Mouse (Mus musculus) MEL-GATA-1-ER (cell line): ENCODE measurements around the gene Sepsecs.

Experiments
- DNase-seq: peaks from one replicate; pipeline ENCODE4 v3.0.0-alpha.2; 2012; ENCODE audit warnings: low read depth; ENCODE audit errors: extremely low read depth

The Sepsecs gene

GRCm38 (mm10) chr5:52643947-52644840 is 25.3 kb downstream of the Sepsecs start:
- DNase-seq, result no peak

- no peak for DNase-seq
Measured at GRCm38 (mm10) chr5:52641736-52642135, 27.8 kb downstream of the Sepsecs start.

- no peak for DNase-seq
Measured at GRCm38 (mm10) chr5:52638916-52639315, 30.6 kb downstream of the Sepsecs start.

- no peak for DNase-seq
Measured at GRCm38 (mm10) chr5:52638006-52638405, 31.5 kb downstream of the Sepsecs start.

GRCm38 (mm10) chr5:52636923-52637322 is 32.6 kb downstream of the Sepsecs start:
- no peak for DNase-seq

- DNase-seq, result no peak
Measured at GRCm38 (mm10) chr5:52636025-52636755, 33.3 kb downstream of the Sepsecs start.

GRCm38 (mm10) chr5:52634017-52634416 is 35.5 kb downstream of the Sepsecs start:
- DNase-seq, result no peak

- no peak for DNase-seq
Measured at GRCm38 (mm10) chr5:52630541-52630940, 39.0 kb downstream of the Sepsecs start.

- no peak for DNase-seq
Measured at GRCm38 (mm10) chr5:52629214-52629613, 40.3 kb downstream of the Sepsecs start.

- DNase-seq, result no peak
Measured at GRCm38 (mm10) chr5:52628783-52629182, 40.7 kb downstream of the Sepsecs start.

GRCm38 (mm10) chr5:52627713-52628112 is 41.8 kb downstream of the Sepsecs start:
- no peak for DNase-seq

GRCm38 (mm10) chr5:52626092-52626491 is 43.4 kb downstream of the Sepsecs start:
- no peak for DNase-seq

GRCm38 (mm10) chr5:52624956-52625355 is 44.6 kb downstream of the Sepsecs start:
- DNase-seq, result no peak

GRCm38 (mm10) chr5:52623099-52623498 is 46.4 kb downstream of the Sepsecs start:
- no peak for DNase-seq

GRCm38 (mm10) chr5:52618348-52619270 is 50.9 kb downstream of the Sepsecs start:
- DNase-seq, result no peak

GRCm38 (mm10) chr5:52617711-52618347 is 51.7 kb downstream of the Sepsecs start:
- no peak for DNase-seq

- DNase-seq, result no peak
Measured at GRCm38 (mm10) chr5:52616549-52616948, 53.0 kb downstream of the Sepsecs start.

- no peak for DNase-seq
Measured at GRCm38 (mm10) chr5:52615421-52615820, 54.1 kb downstream of the Sepsecs start.

GRCm38 (mm10) chr5:52614686-52615085 is 54.8 kb downstream of the Sepsecs start:
- no peak for DNase-seq

GRCm38 (mm10) chr5:52612776-52613175 is 56.7 kb downstream of the Sepsecs start:
- DNase-seq, result no peak
